Mouse (Mus musculus): ENCODE results near the gene Golga4. TPM values are rescaled to one million over a fixed set of nuclear protein-coding genes. Genes with fewer than 3 reads are reported as not detected.

The Golga4 gene
- 89.1 TPM for polyA plus RNA-seq (2014; fragmentation: Illumina TruSeq; extraction: RNeasy Lipid Tissue Mini Kit (QIAGEN cat#74804); ENCODE audit: low read depth, low replicate concordance)

DNA sequence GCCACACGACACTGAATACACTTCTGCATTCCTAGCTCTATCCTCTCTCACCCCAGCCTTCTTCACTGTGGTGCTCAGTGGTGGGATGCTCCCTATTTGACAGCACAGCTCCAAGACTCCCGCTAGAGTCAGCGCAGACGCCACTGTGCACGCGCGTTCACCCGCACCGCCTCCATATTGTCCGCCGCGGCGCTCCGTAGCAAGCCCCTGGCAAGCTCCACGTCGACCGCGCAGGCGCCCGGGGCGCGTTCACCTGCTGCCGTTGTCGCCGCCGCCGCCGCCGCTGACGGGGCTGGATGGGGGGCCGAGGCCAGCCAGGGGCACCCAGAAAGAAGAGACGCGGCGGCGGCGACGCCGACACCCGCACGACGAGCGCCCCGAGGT, at the start of gene Golga4:
TSS of gene Golga4 (plus strand) at position 248 of the 384 bp plus-strand sequence.

DNA sequence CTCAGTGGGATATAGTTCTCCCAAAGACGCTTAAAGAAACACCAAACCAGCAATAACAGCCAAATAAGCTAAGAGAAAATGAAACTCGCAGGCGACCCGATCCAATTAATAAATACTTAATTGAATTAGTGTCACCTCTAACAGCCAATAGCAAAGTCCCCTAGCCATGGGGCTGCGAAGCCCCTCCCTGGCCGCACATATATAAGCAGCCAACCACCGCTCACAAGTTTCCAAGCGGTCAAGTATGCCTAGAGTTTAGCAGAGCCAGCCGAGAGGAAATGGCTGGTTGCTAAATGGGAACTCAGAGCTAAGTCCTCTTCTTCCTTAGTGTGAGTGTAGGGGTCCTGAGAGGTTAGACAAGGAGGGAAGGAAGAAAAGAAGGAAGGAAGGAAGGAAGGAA, 28.1 kb upstream of the Golga4 start, which contains the start of gene Eomes:
TSS of gene Eomes (plus strand) at position 252 of the 400 bp plus-strand sequence.

DNA sequence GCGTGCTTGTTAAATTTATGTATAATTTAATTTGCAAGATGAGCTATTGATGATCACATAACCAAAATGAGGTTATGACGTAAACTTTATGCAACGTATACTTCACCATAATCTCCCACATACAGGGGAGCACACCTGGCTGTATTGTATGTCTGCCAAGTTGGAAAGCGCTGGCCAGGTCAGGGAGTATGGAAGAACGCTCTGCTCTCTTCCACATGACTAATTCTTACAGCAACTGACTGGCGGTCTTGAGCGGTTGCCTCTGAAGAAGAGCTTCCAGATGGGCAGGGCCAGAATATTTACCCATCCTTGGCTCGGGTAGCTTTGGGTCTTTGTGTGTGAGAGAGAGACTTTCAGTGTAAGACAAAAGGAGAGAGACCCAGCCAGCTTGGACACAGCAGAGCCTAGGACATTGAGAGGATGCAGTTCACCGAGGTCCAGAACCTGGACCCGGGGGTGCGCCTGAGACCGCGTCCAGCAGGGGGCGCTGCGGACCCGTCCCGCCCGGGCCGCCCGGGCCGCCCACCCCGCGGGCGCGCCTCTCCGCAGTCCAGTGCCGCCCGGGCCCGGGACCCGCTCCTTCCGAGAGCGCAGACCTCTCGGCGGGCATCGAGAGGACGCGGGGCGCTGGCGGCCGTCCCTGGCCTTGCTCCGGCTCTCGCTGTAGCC, 100.2 kb downstream of the Golga4 start, which contains the start of gene Itga9:
TSS of gene Itga9 (plus strand) at position 543 of the 669 bp plus-strand sequence.

Other genes starting within 250 kb of the Golga4 start
- gene Eomes, start 28.1 kb upstream of the Golga4 start, polyA plus RNA-seq (2014; fragmentation: Illumina TruSeq; extraction: RNeasy Lipid Tissue Mini Kit (QIAGEN cat#74804); ENCODE audit: low read depth, low replicate concordance), result not detected
- gene Itga9, start 100.4 kb downstream of the Golga4 start, polyA plus RNA-seq (2014; fragmentation: Illumina TruSeq; extraction: RNeasy Lipid Tissue Mini Kit (QIAGEN cat#74804); ENCODE audit: low read depth, low replicate concordance), result 4.1 TPM